Mouse (Mus musculus): ENCODE data around the gene Tcta. TPM values are rescaled to one million over a fixed set of nuclear protein-coding genes. Genes with fewer than 3 reads are reported as not detected.
"Not testable (repeated sequence)": the region's sequence is repeated elsewhere in the genome, so short reads cannot be mapped to it uniquely, and the experiment has no call there.

Tcta gene
- total RNA-seq (2021) = 10 to 100 TPM; 30.0 to 35.6 TPM

DNA sequence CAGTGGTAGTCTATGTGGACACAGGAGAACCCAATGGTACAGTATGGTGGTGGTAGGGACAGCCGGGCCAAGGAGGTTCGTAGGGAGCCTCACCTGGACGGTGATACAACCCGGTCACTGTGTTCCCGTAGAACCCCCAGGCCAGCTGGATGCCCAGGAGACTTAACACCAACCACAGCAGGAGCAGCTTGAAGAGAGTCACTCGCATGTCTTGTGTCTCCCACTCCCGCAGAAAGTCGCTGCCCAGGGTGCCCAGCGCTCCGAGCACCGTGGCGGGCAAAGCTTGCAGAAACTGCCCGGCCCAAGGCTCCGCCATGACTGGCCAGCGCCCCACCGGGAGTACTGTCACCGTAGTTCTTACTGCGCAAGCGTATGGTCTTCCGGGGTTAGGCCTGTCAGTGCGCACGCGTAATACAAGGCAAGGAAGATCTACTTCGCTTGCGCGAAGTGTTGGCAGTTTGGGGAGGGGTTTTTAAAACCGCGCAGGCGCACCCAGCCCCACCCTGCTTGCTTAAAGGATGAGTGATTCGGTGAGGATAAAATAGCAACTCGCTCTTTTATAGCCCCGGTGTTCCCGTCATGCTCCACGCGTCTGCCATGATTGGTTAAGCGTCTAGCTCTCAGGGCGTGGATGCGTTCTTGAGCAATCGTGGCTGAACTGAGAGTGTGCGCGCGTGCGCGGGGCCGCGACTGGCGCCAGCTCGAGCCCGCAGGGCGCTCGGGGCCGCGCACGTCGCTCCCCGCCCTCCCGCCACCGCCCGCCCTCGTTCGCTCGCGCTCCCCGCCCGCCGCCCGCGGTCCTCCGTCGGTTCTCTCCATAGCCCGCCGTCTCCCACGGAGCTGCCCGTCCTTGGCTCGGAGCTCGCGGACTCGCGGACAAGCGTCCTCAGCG is at the start of gene Tcta, which contains the start of gene Rhoa:
Tcta (minus strand) TSS at position 532 of the 892 bp plus-strand sequence.
Rhoa (plus strand) TSS at position 501 of the 892 bp plus-strand sequence.
- intact Hi-C loops (cut with DNase I) = no loop called here
- DNase-seq = peak; percentile 98

DNA sequence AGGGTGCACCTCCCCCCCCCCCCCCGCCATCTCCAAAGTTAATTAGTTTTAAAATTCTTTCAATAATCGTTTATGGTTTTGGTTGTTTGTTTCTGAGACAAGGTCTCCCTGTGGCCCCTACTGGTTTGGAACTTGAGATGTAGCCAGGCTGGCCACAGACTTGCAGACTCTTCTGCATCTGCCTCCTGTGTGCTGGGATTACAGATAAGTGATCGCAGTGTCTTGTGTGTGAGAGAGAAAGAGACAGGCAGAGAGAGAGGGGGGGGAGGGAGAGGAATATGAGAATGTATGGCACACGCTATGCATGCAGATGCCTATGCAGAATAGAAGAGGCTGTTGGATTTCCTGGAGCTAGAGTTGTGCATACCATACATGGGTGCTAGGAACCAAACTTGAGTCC is 43.8 kb upstream of the Tcta start:
- no peak for DNase-seq
- intact Hi-C loops (cut with DNase I) = no loop called here

DNA sequence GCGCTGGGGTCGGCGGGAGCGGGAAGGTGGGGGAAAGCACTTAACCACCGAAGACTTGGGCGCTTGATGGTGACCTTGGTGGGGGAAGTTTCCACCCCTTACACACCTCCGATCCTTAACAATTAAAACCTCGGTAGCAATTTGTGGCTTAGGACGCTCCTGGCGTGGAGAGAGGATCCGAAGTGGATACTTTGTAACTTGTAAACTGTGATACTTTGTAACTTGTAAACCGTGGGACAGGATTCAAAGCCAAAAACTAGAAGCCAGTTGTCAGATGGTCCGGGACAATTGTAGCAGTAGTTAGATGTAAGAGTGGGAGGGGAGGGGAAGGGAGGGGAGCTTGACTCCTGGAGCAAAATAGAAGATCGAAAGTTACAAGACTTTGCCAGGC is 42.3 kb upstream of the Tcta start:
- DNase-seq = no peak
- intact Hi-C loops (cut with DNase I) = no loop called here

DNA sequence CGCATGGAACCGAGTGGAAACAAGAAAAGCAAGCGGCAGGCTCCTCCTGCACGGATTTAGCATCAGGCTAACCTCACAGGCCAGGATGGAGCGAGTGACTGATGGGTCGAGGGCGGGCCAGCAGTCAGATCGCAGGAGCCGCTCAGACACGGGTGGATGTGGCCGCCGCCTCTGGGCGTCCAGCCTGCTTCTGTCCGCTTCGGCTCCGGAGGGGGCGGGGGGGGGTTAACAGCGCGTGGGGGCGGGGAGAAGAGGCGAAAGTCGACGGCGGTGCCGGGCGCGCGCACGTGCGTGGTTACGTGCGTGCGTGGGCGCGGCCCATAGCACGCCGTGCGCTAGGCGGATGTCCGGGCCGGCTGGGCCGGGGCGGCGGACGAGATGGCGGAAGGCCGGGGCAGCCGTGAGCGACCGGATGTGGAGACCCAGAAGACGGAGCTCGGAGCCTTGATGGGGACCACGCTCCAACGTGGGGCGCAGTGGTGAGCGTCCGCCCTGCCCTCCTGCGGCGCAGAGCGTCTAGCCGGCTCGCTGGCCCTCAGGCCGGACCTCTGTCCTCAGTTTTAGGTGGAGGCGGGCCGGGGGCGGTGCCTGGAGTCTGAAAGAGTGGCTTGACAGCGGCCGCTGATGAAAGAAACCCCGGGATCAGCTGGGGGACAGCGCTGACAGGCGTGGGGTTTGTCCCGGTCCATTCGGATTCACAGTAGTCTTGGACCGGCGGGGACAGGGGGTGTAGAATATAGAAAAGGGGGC is 41.8 kb upstream of the Tcta start, which contains the start of gene Usp4:
Usp4 (plus strand) TSS at position 314 of the 750 bp plus-strand sequence.
- DNase-seq = peak; percentile 93
- intact Hi-C loops (cut with DNase I) = no loop called here

DNA sequence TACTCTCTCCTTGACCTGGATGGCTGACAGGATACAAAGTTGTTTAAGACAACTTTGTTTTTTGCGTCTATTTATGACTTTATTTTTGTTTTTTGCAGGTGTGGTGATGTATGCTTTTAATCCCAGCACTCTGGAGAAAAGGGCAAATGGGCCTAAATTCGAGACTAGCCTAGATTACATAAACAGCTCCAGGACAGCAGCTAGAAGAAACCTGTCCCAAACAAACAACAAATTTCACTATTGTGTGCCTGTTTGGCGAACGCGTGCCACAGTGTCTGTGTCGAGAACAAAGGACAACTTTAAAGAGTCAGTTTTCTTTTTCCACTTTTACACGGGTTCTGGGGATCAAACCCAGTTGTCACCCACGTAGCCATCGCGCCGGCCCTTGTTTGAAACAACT is 41.1 kb upstream of the Tcta start:
- intact Hi-C loops (cut with DNase I) = no loop called here
- DNase-seq = no peak

DNA sequence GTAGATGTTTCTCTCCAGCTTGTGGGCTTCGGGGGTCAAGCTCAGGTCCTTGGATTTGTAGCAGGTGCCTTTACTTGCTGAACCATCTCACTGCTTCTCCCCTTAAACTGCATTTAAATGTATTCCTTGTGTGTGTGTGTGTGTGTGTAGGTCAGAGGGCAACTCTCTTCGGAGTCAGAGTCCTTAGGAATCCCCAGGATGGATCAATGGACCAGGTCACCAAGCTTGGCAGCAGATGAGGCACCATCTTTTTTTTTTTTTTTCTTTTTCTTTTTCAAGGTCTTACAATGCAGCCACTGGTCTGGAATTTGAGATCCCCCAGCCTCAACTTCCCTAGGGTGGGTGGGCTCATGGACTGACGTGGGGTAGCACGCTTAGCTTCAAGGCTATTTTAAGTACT is 38.5 kb upstream of the Tcta start:
- DNase-seq = no peak
- intact Hi-C loops (cut with DNase I) = no loop called here

DNA sequence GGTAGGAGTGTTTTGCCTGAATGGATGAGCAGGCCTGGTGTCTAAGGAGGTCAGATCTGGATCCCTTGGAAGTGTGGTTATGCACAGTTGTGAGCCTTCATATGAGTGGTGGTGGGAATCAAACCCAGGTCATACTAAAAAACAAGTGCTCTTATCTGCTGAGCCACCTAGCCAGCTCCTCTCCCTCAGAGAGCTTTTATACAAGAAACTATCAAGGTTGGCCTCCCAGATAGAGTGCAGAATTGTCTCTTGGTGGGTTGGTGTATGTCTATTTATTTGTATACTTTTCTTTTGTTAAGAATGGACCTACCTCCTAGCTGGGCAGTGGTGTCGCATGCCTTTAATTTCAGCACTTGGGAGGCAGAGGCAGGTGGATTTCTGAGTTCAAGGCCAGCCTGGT is 37.9 kb upstream of the Tcta start:
- intact Hi-C loops (cut with DNase I) = no loop called here
- DNase-seq = no peak

DNA sequence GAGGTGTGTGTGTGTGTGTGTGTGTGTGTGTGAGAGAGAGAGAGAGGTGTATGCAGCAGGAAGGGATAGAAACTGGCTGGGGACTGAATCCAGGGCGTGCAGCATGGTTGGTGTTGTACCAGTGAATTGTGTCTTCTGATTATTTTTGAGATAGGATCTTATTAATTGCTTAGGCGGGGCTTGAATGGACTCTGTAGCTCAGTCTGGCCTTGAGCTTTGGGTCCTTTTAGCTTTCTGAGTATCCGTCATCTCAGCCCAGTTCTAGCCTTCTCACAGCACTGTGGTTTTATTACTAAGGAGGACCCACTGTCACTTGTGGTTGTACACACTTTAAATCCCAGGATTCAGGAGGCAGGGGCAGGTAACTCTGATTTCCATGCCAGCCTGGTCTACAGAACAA is 37.4 kb upstream of the Tcta start:
- DNase-seq = no peak
- intact Hi-C loops (cut with DNase I) = no loop called here

DNA sequence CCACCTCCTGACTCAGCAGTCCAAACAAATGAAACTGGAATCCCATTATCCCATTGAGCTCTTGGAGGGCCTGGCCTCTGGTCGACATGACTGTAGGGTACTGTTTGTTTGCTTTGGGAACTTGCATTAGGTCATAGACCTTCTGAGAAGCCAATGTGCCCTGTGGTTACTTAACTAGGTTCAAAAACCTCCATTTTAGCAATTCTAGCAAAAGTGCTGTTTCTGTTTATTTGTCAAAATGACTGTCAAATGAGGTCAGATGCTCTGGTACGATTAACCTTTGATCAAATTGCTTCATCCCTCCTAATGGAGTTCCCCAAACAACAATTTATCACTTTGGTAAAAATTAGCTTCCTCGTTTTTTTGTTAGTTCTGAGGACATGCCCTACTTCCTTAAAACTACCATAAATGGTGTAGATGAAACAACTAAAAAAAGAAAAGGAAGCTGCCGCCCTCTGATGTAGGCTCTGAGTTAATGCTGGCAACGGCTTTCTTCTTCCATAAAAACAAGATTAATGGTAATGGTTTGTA is 36.4 kb upstream of the Tcta start:
- intact Hi-C loops (cut with DNase I) = no loop called here
- DNase-seq = no peak

DNA sequence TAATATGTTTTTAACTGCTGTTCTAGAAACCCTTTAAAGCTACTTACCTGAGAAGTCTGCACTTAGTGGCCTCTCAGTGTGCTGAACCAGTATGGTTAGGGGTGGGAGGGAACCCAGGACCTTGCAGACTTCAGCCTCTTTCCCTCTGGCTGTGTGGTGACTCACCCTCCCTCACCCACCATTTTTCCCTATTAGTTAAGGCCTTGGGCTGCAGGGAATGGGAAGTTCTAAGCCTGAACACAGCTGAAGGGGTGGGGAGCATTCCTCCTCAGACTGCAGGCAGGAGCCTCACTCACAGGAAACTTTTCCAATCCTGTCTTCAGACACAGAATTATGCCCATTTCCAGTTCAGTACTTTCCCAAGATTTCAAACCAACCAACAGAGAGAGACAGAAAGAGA is 35.8 kb upstream of the Tcta start:
- intact Hi-C loops (cut with DNase I) = no loop called here
- DNase-seq = no peak

DNA sequence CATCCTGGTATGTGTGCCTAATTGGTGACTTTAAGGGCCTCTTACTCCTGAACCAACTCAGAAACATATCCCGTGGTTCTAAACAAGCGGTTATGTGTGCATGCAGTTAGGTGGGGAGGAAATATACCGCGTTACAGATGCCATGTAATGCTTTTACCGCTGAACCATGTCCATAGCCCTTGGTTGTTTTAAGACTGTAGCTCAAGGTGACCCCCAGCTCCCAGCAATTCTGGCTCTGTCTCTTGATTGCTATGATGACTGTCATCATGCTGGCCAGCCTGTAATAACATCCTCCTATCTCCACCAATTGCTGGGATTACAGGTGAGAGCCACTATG is 35.1 kb upstream of the Tcta start:
- no peak for DNase-seq
- intact Hi-C loops (cut with DNase I) = no loop called here

DNA sequence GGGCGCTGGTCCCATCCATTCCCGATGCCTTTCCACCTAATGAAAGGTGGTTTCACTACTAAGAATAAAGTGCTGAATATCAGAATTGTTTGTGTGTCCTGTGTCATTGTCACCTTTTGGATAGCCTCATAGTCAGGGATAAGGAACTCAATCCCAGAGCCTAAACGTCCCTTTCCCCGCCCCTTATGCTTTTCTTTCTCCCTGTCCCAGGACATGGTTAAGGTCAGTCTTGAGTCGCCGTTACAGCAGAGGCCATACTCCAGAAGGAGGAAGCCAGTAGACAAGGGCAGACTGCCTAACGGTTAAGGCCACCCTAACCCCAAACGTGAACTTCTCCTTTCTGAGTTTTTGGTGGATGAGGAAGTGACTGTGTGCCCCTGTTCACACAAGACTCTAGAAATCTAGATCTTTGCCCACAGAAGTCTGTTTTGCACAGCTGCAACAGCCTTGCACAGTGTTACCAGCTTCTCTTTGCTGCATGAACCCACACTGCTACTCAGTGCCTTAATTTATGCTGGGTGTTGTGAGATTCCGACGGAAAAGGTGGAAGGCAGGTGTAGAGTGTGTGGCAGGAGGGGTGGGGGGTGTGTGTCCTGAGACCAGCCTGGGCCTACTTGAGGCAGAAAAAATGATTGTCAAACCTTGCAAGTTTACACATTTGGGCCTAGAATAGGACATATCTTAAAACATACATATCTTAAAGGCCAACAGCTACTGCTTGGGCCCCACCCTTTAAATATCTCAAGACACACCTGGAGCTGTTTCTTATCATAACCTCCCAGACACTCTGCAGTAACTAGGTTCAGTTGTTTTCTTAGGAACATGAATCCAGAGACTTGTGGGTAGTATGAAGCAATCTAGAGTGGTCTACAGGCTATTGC is 34.5 kb upstream of the Tcta start:
- intact Hi-C loops (cut with DNase I) = no loop called here
- DNase-seq = no peak

DNA sequence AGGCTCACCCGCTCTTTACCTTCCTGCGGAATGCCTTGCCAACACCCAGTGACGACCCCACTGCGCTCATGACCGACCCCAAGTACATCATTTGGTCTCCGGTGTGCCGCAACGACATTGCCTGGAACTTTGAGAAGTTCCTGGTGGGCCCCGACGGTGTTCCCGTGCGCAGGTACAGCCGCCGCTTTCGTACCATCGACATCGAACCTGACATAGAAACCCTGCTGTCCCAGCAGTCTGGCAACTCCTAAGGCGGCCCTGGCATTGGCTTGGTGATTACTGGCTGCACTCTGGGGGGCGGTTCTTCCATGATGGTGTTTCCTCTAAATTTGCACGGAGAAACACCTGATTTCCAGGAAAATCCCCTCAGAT is 33.9 kb upstream of the Tcta start:
- intact Hi-C loops (cut with DNase I) = no loop called here
- DNase-seq = peak; percentile 12

DNA sequence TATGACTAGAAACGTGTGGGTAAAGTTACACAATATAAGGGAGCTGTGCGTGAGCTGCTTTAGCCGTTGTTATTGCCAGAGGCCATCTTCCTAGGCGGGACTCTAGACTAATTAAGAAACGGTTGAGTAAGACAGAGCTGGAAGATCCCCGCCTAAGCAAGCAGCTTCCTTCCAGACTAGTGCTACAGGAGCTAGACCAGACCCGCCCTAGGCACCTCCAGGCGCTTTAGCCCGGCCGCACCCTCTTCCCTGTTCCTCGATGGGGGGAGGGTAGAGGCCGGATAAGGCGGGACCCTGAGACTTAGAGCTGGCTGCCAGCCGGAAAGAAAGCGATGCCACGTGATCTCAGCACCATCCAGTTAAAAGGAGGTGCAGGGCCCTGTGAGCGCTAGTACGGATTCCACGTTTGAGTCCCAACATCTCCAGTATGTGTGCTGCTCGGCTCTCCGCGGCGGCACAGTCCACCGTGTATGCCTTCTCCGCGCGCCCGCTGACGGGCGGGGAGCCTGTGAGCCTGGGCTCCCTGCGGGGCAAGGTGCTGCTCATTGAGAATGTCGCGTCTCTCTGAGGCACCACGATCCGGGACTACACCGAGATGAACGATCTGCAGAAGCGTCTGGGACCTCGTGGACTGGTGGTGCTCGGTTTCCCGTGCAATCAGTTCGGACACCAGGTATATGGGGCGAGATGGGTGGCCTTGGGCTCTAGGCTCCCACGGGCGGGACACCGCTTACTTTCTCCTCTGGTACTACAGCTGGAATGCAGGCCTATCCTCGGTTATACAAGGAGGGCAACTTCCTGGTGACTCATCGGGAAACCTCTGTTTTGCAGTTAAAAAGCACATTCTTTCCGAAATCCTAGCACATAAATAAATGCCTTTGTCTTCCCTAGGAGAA is 33.2 kb upstream of the Tcta start, which contains the start of gene Gpx1:
Gpx1 (plus strand) TSS at position 18 of the 896 bp plus-strand sequence.
- intact Hi-C loops (cut with DNase I) = no loop called here
- DNase-seq = peak; percentile 93

DNA sequence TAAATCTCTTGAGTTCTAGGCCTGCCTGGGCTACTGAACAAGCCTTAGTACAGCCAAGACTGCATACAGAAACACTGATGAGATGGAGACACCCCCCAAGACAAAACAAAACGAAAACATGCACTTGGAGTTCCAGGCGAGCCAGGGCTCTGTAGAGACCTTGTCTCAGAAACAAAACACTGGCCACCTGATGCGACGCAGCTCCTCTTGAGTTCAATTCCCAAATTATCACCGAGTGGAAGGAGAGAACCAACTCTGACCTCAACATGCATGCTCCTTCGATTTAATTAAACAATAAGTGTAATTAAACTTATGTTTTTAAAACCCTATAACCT is 32.6 kb upstream of the Tcta start:
- DNase-seq = no peak
- intact Hi-C loops (cut with DNase I) = no loop called here

DNA sequence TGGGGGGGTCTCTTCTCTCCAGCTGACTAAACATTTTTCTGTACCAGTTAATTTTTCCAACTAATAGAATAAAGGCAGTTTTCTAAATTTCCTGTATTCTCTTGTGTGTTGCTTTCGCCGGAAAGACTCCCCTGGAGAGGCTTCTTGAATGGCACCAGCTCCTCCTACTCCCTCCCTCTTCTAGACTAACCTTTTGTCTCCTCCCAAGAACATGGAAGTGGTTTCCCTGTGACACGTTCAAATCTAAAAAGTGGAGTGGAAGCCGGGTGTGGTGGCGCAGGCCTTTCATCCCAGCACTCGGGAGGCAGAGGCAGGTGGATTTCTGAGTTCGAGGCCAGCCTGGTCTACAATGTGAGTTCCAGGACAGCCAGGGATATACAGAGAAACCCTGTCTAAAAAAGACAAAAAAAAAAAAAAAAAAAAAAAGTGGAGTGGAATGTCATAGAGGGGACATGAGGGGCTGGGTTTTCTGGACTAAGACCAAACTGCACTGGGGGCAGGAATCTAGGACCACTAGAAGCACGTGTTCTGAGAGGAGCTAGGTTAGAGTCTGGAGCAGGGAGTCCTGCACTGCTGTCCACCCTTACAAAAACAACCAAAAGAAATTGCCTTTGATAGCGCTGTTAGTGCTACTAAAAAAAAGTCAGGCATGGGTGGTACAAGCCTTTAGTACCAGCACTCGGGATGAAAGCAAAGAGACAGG is 32.0 kb upstream of the Tcta start:
- no peak for DNase-seq
- intact Hi-C loops (cut with DNase I) = no loop called here

DNA sequence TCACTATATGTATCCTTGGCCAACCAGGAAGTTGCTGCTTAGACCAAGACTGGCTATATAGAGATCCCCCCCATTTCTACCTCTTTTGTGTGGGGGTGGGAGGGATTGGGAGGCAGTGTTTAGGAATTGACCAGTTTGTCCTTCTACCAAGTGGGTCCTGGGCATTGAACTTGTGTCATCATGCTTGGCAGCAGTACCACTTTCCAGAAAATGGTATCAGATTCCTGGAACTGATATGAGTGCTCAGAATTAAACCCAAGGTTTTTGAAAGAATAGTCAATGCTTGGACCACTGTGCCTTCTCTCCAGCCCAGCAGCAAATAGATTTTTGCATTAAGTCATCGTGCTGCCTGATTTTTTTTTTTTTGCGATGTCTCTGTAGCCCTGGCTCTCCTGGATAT is 19.9 kb upstream of the Tcta start:
- DNase-seq = no peak
- intact Hi-C loops (cut with DNase I) = no loop called here

DNA sequence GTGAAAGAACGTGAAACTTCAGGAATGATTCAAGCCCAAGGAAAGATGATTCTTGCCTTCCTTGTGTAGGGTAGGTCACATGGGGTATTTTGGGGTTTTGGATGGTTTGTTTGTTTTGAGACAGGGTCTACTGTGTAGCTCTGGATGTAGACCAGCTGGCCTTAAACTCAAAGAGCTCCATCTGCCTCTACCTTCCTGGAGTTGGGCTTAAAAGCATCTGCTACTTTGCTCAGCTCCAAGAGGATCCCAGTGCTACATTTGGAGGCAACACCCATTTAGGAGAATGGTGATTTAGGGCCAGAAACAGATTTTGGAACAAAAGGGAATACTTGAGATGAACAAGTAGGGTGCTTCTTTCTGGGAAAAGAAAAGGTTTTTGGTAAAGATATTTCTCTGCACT is 18.8 kb upstream of the Tcta start:
- intact Hi-C loops (cut with DNase I) = no loop called here

DNA sequence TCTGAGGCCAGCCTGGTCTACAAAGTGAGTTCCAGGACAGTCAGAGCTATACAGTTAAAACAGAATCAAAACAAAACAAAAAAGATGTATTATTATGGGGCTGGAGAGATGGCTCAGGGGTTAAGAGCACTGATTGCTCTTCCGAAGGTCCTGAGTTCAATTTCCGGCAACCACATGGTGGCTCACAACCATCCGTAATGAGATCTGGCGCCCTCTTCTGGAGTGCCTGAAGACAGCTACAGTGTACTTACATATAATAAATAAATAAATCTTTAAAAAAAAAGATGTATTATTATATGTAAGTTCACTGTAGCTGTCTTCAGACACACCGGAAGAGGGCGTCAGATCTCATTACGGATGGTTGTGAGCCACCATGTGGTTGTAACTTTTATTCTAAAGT is 16.1 kb upstream of the Tcta start:
- intact Hi-C loops (cut with DNase I); DNase-seq: not testable (repeated sequence)

More for the DNA sequence above, 18.8 kb upstream of the Tcta start:
- no peak for DNase-seq

Data from left cerebral cortex, postnatal 4 days (tissue).